Mouse (Mus musculus) megakaryocyte progenitor cell, adult 5-6 weeks (primary cell): ENCODE measurements at regions not wholly inside any gene's neighbourhood (a gene's known extent, or its start where the extent isn't known, plus 50 kb on each side); places are given as distances from the start of the nearest gene placed in this dataset.

Source experiments
- ATAC-seq: replicated peaks from 2 replicates; pipeline ENCODE4 v1.8.0; 2016; ENCODE audit warnings: mild to moderate bottlenecking, moderate TSS enrichment, inconsistent platforms; ENCODE audit not compliant: poor library complexity

DNA sequence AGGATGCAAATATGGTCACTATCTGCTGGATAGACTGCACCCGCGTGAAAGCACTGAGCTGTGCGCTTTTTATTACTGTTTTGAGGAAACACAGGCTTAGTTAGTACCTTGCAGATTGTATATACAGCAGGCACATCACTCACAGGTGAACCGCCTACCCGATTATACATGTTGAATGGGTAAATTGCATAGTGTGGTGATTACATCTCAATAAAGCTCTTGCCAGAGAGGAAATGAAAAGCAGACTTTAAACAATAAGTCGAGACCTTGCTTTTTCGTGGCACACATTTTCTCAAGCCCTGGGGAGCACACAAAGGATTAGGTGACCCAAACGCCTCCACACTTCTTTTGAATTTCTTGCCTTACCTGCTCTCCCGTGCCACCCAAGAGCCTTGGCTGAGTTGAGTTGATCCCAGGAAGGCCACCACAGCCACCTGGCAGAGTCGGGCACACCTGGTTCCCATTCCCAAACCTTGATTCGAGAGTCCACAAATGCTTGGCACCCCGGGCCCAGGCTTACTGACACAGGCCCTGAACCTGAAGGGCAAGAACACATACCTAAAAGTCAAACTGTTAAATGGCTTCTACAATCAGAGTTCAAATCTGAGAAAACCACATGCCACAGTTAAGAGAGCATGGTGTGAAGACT lies 175.4 kb upstream of the Dapk1 start:
- ATAC-seq = no peak

DNA sequence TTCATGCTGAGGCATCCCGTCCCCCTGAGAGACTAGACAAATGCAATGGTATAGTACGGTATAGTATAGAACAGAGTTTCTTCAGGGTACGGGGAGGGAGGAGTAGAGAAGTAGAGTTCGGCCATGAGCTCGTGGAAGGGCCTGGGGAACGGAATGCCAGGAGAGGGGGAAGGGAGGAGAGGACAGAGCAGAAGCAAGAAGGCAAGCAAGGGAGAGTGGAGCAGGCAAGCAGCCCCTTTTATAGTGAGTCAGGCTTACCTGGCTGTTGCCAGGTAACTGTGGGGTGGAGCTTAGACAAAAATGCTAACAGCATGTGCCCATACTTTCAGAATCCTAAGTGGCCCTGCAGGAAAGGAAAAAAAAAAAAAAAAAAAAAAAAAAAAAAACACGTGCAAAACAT lies 174.7 kb upstream of the Dapk1 start:
- no peak for ATAC-seq

DNA sequence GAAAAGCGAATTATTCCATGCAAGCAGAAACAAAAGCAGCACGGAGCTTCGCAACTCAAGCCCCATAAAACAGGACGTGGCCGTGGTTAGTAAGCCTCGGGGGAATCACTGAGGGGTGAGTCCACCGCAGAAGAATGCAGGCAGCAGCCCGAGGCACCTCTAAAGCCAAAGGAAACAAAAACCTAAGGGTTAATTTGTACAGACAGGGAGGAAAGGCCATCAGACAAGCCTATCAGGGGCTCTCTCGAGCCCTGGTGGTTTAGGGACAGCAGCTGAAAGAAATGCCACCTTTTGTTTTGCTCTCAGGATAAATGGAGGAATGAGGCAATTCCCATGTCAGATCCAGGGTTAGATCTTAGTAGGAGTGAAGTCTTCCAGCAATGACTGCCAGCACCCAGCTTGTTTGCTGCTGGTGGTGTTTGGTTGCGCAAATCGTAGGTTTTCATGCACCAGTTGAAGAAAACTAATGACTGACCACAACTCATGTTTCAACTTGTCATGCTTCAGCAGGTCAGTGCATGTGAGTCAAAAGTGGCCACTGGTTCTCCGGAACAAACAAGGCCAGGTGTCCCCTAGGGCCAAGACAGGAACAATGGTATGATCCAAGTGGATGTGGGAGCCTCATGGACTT lies 173.9 kb upstream of the Dapk1 start:
- no peak for ATAC-seq

DNA sequence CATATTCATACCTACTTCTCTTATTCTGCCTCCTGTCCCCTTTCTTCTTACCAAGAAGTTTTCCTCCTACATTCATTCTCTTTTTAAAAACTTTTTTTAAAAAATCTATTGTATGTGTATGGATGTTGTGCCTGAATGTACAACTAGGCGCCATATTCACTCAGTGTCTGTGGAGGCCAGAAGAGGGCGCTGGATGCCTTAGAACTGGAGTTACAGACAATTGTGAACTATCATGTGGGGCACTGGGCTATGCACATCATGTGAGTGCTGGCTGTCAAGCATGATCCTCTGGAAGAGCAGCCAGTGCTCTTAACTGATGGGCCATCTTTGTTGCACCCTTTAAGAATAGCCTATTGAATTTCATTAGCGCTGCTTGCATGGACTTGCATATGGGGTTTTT lies 172.6 kb upstream of the Dapk1 start:
- ATAC-seq = peak; percentile 50; the same call in 1 of the 2 replicates

DNA sequence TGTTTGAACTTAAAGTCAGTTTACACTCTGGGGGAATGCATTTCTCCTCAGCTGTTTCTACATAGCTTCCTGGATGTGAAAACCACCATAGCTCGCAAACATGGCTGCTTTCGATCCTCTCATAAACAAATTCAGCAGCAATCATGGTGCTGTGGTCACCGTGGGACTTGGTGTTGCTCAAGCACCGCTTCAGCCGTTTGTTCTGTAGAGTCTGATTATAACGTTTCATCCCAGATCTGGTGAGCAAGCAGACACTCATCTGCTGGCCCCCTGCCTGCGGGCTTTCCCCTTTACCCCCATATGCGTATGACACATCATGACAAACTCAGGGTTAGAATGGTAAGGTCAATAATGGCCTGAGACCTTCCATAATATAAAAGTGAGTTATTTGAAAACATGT lies 170.3 kb upstream of the Dapk1 start:
- peak; percentile 66 for ATAC-seq

DNA sequence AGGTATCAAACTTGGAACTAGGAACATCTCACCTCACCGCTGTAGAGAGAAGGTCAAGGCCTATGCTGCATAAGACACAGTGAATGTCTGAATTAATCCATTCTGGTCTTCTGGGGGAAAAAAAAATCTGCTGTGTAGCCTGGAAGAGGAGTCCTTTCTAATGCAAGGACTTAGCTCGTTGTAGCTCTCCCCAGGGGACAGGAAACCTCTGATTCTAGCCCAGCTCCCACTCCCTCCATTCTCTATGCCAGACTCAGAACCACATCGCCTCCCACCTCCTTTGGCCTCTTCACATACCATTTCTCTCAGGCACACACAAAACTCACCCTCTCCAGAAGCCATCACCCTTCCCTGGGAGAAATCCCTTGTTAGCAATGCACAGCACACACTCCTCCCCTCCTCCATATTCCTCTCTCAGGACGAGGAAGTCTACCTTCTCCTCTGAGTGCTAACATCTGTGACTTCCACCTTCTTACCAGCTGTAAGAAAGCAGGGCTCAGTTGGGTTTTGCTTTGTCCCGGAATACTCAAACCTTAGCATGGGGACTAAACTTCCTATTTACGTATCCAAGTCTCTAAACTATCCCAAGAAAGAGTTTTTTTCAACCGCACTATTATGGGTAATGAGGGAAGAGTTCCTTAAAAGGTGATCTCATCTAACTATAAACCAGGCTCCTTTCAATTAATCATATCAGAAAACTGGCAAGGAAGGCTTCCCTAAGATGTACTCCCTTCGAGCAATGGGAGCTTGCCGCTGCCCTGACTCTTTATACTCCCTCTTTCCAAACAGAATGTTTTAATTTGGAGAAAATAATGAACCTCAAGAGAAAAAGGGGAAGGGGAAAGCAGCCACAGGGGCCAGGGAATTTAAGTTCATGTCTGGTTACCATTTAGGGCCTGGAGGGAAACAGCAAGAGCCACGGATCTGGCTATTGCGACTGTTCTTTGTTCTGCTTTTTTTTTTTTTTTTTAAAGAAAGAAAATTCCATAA lies 167.2 kb upstream of the Dapk1 start:
- no peak for ATAC-seq

DNA sequence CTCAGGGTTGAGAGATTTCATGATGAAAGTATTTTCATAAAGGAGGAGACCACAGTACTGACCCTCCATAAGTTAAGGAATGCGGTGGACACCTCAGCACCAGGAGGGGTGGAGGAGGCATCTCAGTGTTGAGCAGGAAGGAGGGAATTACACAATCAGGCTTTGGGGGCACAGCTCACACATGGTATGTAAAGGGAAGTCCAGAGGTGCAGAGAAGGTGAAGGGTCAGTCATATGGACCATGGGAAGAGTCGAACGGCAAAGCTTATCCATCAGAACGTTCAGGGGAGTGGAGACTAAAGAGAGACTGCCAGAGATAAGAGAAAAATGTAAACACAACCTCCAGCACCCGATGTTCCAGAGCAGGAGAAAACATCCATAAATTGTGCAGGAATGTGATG lies 166.4 kb upstream of the Dapk1 start:
- ATAC-seq = peak; percentile 57

DNA sequence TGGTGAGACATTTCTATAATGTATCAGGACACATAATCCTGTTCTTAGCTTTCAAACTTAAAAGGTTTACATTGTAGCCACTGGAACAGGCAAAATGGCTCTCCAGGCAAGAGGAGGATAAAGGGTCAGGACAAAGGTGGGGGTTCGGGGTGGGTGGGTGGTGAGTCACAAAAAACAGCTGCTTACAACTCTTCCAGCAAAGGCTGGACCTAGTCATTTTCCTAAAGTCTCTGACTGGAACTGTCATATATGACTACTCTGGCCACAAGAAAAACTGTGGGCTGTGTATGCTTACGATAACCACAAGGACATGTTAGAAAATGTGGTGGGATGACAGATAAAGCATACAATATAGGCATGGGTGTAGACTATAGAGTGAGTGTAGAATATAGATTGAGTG lies 163.6 kb upstream of the Dapk1 start:
- ATAC-seq = no peak

DNA sequence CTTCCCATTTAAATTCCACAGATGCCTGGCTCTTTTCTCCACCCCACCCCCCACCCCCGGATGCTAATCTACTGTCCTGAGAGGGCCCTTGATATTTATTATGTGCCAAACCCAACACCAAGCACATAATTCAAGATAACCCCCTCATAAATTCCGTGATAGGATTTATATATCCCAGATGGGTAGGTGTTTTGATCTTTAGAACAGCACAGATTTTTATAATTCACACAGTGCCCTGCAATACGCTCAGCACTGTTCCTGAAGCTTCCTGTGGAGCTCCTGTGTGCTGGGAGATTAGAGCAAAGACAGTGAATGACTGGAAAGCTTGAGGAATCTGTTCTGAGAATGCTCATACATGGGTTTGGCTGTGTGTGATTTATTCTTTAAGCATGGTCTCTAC lies 161.2 kb upstream of the Dapk1 start:
- no peak for ATAC-seq

DNA sequence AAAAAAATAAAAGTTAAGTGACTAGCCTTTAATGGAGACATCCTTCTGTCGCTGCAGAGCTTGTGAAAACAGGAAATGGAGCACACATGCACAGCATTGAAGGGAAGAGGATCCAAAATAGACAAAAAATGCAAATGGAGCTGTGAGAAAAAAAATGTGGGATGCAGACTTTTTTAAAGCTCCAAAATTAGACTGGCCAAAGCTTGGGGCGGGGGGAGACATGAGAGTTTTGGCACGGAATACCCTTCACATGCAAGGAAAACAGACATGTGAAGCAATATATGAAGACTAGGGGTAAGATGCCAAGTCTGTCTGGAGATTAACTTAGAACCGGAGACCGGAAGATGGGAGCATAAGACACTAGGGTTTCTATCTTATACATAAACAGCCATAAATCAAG lies 156.6 kb upstream of the Dapk1 start:
- no peak for ATAC-seq

DNA sequence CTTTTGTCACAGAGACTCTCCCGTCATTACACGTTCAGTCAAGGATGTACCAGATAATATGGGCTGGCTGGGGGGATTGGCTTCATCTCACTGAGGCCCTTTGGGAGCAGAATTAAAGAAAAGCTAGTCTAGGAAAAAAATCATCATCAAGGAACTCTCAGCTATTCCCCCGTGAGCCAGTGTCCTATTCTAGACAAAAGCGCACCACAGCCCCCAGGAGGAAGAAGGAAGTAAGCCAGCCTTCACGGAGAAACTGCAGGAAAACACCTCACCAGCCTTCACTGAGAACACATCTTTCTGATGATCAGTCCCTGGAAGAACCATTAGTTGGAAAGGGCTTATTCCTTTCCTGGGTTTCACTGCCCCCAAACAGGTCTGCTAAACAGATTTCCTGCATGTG lies 154.8 kb upstream of the Dapk1 start:
- no peak for ATAC-seq

DNA sequence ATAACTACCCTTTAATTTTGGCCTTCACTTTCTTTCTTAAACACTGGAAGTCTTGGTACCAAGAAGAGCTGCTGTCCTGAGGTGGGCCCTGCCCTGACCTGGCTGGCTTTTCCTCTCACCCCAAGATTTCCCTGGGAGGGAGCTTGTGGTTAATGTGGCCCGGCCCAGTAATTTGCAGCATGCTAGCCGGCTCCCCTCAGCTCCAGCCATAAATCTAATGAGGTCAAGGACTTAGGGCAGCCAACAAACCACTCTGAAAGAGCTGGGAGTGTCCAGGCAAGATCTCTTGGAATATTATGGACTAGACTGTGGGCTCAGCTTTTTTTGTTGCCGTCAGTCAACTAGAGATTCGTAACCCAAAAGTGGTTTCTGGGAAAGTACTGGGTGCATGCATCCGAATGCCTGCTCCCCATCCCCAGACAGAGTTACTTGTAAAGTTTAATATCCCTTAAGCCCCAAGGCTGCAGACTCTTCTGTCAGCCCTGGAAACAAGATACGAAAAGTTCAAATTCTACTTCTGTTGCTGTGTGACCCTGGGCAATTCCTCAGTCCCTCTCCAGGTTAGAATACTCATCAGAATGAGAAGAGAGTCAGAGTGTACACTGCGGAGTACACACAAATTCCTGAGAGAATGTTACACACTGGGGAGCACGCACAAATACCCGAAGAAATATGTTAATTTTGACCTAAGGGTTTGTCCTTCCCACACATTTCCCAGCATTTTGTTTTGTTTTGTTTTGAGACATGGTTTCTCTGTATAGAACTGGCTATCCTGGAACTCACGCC lies 150.8 kb upstream of the Dapk1 start:
- no peak for ATAC-seq

DNA sequence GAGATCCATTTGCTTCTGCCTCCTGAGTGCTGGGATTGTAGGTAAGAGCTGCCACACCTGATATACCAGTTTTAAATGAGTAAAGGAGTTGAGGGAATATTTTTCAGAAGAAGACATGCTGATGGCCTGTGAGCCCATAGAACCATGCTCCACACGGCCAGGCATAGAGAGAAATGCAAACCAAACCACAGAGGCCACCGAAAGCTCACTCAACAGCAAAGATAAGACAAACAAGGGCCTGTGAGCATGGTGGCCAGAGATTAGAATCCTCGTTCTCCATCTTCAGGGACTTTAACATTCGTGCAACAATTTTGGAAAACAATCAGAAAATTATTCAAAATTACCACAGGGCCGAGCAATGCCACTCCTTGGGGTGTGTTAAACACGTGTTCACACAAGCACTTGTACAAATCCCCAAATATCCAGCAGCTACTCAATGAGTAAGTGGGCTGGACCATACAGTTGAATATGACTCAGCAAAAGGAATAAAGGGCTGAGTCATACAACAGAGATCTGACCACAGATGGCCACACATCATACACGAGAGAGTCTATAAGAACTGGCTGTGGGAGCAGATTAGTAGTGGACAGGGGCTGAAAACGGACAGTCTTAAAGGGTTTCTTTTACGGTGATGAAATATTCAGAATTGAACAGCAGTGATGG lies 147.8 kb upstream of the Dapk1 start:
- ATAC-seq = peak; percentile 62

DNA sequence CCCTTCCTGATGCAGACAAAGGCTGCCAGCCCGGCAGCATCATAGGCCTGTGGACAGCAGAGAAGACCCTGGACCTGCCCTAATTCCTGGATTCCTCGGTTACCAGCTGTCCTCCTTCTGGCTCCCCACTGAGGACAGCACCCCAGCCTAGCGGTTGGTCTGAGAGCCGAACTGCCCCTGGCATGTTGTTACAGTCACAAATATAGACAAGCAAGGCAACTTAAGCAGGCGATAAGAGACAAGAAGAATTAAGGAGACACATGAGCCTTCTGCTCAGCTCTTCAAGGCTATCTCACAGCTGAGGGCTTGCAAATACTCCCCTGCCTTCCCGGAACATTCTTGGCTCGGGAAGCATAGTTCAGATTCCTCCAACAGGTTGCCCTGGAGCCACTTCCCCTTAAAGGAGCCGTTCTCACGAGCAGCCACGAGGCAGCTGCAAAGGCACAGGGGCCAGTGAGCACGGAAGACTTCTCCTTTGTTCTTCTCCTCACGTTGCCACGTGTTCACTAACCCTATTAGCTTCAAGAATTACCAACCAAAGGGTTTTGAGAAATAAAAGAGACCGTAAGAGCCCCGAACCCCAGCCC lies 146.6 kb upstream of the Dapk1 start:
- ATAC-seq = 0 out of 2 replicates have a peak, but pooled peaks have one; percentile 41

DNA sequence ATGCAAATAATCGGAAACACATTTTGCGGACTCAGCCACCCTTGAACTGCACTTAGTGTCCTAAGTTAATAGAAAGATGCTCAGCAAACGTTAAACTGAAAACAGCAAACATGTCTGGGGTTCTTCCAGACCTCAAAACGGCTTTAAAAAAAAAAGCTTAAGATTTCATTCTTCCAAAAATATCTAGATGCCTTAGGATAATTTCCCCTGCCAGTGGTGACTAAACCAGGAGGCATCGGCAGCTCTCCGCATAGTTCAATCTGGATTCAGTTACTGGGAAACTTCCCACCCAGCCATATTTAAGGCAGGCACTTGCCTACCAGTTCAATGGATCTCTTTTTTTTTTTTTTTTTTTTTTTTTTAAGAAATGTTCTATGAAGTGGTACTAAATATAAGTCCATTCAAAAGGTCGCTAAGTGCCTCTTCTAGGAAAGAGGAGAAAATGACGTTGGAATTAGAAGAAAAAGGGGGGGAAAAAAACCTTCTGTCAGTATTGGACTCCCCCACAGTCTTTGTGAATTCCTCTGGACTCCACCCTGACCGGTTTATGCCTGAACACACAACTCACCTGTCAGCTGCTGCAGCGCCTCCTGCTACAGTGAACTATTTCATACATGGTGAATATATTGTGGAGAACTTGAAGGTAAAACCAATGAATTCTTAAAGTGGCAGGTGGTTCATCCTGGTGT lies 145.7 kb upstream of the Dapk1 start:
- no peak for ATAC-seq

DNA sequence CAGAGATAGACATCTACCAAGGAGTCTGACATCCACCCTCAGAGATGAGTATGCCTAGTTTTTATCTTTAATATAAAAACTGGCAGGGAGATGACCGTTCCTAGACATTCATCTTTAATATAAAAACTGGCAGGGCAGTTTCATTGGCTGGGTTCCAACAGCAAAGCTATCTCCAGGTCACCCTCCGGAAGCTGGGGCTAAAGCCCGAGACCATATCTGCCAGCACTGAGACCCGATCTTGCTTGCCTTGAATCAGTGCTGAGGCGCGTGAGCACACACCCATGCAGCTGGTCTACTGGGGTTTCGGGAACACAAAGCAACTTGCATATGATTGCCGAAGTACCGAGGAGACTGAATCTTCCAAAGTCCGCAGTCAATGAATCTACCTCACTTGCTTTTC lies 144.5 kb upstream of the Dapk1 start:
- no peak for ATAC-seq

DNA sequence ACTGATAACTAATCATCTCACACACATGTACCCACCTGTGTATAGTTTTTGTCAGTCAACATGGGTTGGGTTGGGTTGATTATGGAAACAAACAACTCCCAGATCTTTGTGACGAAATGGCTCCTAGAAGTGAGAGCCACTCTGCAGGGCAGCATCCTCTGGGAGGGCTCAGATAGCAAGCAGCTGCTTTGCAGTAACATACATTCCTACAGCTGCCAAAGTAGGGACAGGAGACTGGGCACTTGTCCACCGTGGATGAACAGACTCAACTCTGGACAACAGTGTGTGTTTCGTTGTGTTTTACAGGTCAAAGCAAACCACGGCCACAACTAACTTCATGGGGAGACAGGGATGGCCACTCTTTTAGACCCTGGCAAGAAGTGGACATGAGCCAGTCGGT lies 142.7 kb upstream of the Dapk1 start:
- no peak for ATAC-seq

DNA sequence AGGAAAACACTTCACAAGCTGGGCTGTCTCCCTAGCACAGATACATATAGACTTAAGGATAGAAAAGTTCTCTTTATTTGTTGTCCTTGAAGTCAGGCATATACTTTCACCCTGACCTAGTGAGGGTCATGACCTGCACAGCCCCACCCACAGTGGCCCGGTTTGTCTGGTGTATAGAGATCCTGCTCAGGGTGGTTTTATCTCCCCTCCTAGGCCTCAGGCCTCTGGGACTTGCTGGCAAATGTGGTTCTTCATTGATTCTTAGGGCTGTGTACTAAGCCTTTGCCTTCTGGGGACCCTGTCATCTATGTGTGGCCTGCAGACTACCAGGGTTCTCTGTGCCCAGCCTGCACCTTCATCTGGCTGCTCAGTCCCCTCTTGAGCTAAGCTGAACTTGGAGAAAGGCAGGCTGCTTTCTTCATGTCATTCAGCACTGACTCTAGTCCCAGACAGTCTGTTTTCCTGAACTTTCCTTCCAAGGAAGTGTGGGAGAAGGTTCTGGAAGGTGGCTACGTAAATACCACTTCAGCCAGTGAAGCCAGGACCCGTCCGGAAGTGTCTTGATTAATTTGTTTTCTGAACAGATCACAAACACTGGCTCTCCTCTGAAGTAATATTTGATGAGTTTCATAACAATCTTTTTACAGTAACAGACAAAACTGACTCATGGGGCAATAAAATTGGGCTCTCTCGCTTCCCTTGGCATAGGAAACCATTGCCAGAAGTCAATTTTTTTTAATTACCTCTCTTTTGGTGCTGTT lies 135.0 kb upstream of the Dapk1 start:
- ATAC-seq = no peak
